Mouse (Mus musculus): ENCODE measurements around the gene Glis3.

Glis3 gene

GRCm38 (mm10) chr19:28454331-28454730 lies 225.5 kb downstream of the Glis3 start:
- DNase-seq, result no peak

GRCm38 (mm10) chr19:28452951-28453520 lies 226.8 kb downstream of the Glis3 start:
- DNase-seq, result peak; percentile 20

GRCm38 (mm10) chr19:28448811-28449210 lies 231.1 kb downstream of the Glis3 start:
- no peak for DNase-seq

GRCm38 (mm10) chr19:28442161-28442560 lies 237.7 kb downstream of the Glis3 start:
- DNase-seq, result peak; percentile 23

GRCm38 (mm10) chr19:28436457-28437148 lies 243.3 kb downstream of the Glis3 start:
- DNase-seq, result no peak

GRCm38 (mm10) chr19:28428220-28428816 lies 251.6 kb downstream of the Glis3 start:
- no peak for DNase-seq

- DNase-seq, result no peak
These were observed 255.7 kb downstream of the Glis3 start for GRCm38 (mm10) chr19:28424180-28424579.

- DNase-seq, result no peak
These were observed 256.9 kb downstream of the Glis3 start for GRCm38 (mm10) chr19:28422939-28423338.

- peak; percentile 22 for DNase-seq
These were observed 263.8 kb downstream of the Glis3 start for GRCm38 (mm10) chr19:28416069-28416468.

GRCm38 (mm10) chr19:28408787-28409186 lies 271.1 kb downstream of the Glis3 start:
- DNase-seq, result no peak

- DNase-seq, result no peak
These were observed 276.9 kb downstream of the Glis3 start for GRCm38 (mm10) chr19:28402956-28403355.

GRCm38 (mm10) chr19:28395584-28395861 lies 284.4 kb downstream of the Glis3 start:
- no peak for DNase-seq

- DNase-seq, result no peak
These were observed 284.9 kb downstream of the Glis3 start for GRCm38 (mm10) chr19:28394826-28395583.

GRCm38 (mm10) chr19:28393766-28394165 lies 286.1 kb downstream of the Glis3 start:
- no peak for DNase-seq

GRCm38 (mm10) chr19:28392838-28393237 lies 287.0 kb downstream of the Glis3 start:
- DNase-seq, result no peak

- peak; percentile 62 for DNase-seq
These were observed 289.0 kb downstream of the Glis3 start for GRCm38 (mm10) chr19:28390920-28391319.

GRCm38 (mm10) chr19:28389146-28389545 lies 290.7 kb downstream of the Glis3 start:
- DNase-seq, result no peak

GRCm38 (mm10) chr19:28383425-28383824 lies 296.5 kb downstream of the Glis3 start:
- DNase-seq, result no peak

- DNase-seq, result no peak
These were observed 297.5 kb downstream of the Glis3 start for GRCm38 (mm10) chr19:28382168-28382911.

GRCm38 (mm10) chr19:28381441-28381840 lies 298.4 kb downstream of the Glis3 start:
- DNase-seq, result peak; percentile 45

GRCm38 (mm10) chr19:28380691-28381262 lies 299.1 kb downstream of the Glis3 start:
- no peak for DNase-seq

- no peak for DNase-seq
These were observed 302.0 kb downstream of the Glis3 start for GRCm38 (mm10) chr19:28377788-28378295.
